Mouse (Mus musculus) frontal cortex, adult 2 months (tissue): ENCODE results near the gene Olfr1206. TPM values are rescaled to one million over a fixed set of nuclear protein-coding genes. Genes with fewer than 3 reads are reported as not detected.

Source experiments
- DNase-seq, 2 experiments: peaks; one replicate each; pipeline ENCODE4 v3.0.0; 2022; ENCODE audit warnings: low spot score in 1 of 2; ENCODE audit errors: extremely low spot score in 1 of 2
- polyA plus RNA-seq: library from polyadenylated mRNA; depleted of rRNA; stranded (reverse); fragments of >200 nt; gene quantifications from 2 replicates; pipeline ENCODE4 v1.2.3, GENCODE M21; 2012; rRNA removed

The Olfr1206 gene
- polyA plus RNA-seq: not detected in 2 replicates

GRCm38 (mm10) chr2:88862931-88863330 is at the start of gene Olfr1206:
Gene Olfr1206 (plus strand): TSS chr2:88863231.
- DNase-seq: no peak

DNA sequence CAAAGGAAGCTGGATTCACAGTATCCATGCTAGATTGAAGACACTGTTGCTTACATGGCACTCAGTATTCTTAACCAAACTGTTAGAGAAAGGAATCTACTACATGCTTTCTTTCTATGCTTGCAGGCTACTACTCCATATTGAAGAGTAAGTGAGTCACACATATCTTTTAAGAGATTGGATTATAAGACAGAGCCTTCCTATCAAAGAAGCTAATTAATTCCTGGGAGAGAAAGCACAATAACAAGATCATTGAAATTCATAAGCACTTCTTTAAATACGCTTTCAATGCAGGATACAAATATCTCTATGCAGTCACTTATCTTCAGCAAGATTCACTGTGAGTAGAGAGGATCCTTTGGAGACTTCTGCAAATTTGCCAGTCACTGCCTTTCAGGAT is 48.8 kb upstream of the Olfr1206 start, which contains the start of gene Olfr1202:
Olfr1202 (plus strand) TSS at position 301 of the 400 bp plus-strand sequence.
- DNase-seq: no peak

DNA sequence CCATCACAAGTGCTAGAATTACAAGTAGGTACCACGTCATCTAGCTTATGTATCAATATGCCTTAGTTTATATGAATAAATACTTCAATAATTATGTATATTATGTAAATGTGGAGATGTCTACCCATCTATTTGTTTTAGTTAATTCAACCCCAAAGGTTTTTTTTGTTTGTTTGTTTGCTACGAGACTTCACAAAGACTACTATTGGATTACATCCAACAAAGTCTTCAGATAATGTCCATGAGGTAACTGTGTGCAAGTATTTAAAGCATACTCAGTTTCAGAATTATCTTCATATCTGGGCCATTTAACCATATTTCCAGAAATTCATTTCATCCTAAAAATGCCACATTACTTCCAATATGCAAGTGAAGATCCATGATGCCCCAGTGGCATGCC is 33.6 kb upstream of the Olfr1206 start, which contains the start of gene Olfr1205:
Olfr1205 (plus strand) TSS at position 301 of the 400 bp plus-strand sequence.
- no peak for DNase-seq

DNA sequence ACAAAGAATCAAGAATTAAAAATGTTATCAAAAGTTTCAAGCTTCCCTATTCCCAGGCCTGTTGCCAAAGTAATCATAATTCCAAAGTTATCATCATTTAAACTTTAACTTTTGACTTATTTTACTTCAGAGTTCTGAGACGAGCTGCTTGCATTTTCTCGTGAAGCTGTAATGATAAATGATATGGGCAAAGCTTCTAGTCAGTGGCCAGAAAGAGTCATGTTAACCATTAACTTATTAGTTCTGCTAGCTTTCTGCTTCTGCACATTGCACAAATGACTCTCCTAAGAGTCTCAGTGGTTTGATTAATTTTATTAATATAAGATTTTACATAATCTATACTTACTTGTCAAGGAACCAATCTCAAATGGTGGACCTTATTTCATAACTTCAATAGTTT is 24.6 kb upstream of the Olfr1206 start:
- no peak for DNase-seq

GRCm38 (mm10) chr2:88848992-88849391 is 14.0 kb upstream of the Olfr1206 start, which contains the start of gene Olfr1204:
Gene Olfr1204 (plus strand): TSS chr2:88849292.
- no peak for DNase-seq

- DNase-seq: no peak
These were observed 39.2 kb downstream of the Olfr1206 start, which contains the start of gene Olfr1208 for GRCm38 (mm10) chr2:88902211-88902610. Gene Olfr1208 (minus strand): TSS chr2:88902311.

DNA sequence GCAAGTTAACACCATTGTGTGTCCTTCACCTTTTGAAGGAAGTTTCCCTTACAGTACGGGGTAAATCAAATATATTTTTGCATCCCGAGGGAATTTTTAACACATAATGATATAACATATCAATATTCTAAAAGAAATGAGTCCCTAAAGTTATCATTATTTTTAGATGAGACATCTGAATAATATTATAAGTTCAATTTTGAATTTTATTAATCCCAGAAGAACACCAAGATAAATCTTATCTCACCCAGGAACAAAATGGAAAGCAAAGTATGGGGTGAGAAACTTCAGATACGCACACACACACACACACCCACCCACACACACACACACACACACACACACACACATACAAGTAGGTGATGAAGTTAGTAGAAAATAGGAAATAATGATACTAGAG is 52.0 kb downstream of the Olfr1206 start, which contains the start of gene Olfr1209:
Olfr1209 (minus strand) TSS at position 101 of the 400 bp plus-strand sequence.
- DNase-seq: no peak

Other genes with a start within 250 kb of the Olfr1206 start
- gene Olfr1191-ps1, start 222.7 kb upstream of the Olfr1206 start, polyA plus RNA-seq: not detected in 2 replicates
- gene Olfr1192-ps1, start 214.7 kb upstream of the Olfr1206 start, polyA plus RNA-seq: not detected in 2 replicates
- not detected in 2 replicates for gene Olfr1193, start 187.6 kb upstream of the Olfr1206 start, polyA plus RNA-seq
- not detected in 2 replicates for gene Olfr1195, start 174.0 kb upstream of the Olfr1206 start, polyA plus RNA-seq
- not detected in 2 replicates for gene Olfr1196, start 158.6 kb upstream of the Olfr1206 start, polyA plus RNA-seq
- not detected in 2 replicates for gene Olfr1197, start 130.9 kb upstream of the Olfr1206 start, polyA plus RNA-seq
- not detected in 2 replicates for gene Olfr1198, start 111.9 kb upstream of the Olfr1206 start, polyA plus RNA-seq
- gene Olfr1199, start 102.8 kb upstream of the Olfr1206 start, polyA plus RNA-seq: not detected in 2 replicates
- not detected in 2 replicates for gene Olfr1200, start 92.7 kb upstream of the Olfr1206 start, polyA plus RNA-seq
- gene Olfr1201, start 70.2 kb upstream of the Olfr1206 start, polyA plus RNA-seq: not detected in 2 replicates
- gene Olfr1202, start 48.7 kb upstream of the Olfr1206 start, polyA plus RNA-seq: not detected in 2 replicates
- not detected in 2 replicates for gene Olfr1205, start 33.5 kb upstream of the Olfr1206 start, polyA plus RNA-seq
- not detected in 2 replicates for gene Olfr1204, start 13.9 kb upstream of the Olfr1206 start, polyA plus RNA-seq
- not detected in 2 replicates for gene Olfr1208, start 39.1 kb downstream of the Olfr1206 start, polyA plus RNA-seq
- gene Olfr1209, start 51.9 kb downstream of the Olfr1206 start, polyA plus RNA-seq: not detected in 2 replicates
- gene Olfr1211, start 74.9 kb downstream of the Olfr1206 start, polyA plus RNA-seq: not detected in 2 replicates
- gene Olfr1212, start 90.7 kb downstream of the Olfr1206 start, polyA plus RNA-seq: not detected in 2 replicates
- not detected in 2 replicates for gene Gm13762, start 117.0 kb downstream of the Olfr1206 start, polyA plus RNA-seq
- not detected in 2 replicates for gene Olfr1214, start 129.4 kb downstream of the Olfr1206 start, polyA plus RNA-seq
- gene Olfr1215, start 143.7 kb downstream of the Olfr1206 start, polyA plus RNA-seq: not detected in 2 replicates
- gene Olfr1216, start 155.1 kb downstream of the Olfr1206 start, polyA plus RNA-seq: not detected in 2 replicates
- gene Olfr1217, start 168.8 kb downstream of the Olfr1206 start, polyA plus RNA-seq: 0.15 TPM in 1 of 2 replicates, not detected in the other
- not detected in 2 replicates for gene Olfr1218, start 198.0 kb downstream of the Olfr1206 start, polyA plus RNA-seq
- not detected in 2 replicates for gene Olfr1219, start 220.3 kb downstream of the Olfr1206 start, polyA plus RNA-seq
- not detected in 2 replicates for gene Olfr1220, start 243.6 kb downstream of the Olfr1206 start, polyA plus RNA-seq